Comparison of ENCODE assay signal across 12 mouse cellular contexts in genomic region chr8:125757106-125757496, GRCm38 (mm10). TPM values are rescaled to one million over a fixed set of nuclear protein-coding genes. Genes with fewer than 3 reads are reported as not detected.
DNase-seq lines count a peak whose midpoint lies in the region; ATAC-seq and TF ChIP-seq lines count a peak whose summit lies in the region.
"Had no signal": no experiment of that assay in that cellular context is flagged by ENCODE, and none has a peak within 500 bp of the region (broad histone marks: within the 10 kb centered on the region; RNA-seq: fewer than 3 reads in every experiment).

No protein-coding gene starts in this region.

- H3K9ac ChIP-seq in heart, embryonic 12.5 days, result no peak overlapping the region
- no peak overlapping the region for H3K9ac ChIP-seq in lung, embryonic 14.5 days
- no peak overlapping the region for H3K9ac ChIP-seq in embryonic facial prominence, embryonic 15.5 days
- H3K9ac ChIP-seq in limb, embryonic 14.5 days (ENCODE audit: low read depth, low read length, severe bottlenecking), result 0 out of 2 replicates have a peak overlapping the region, but pooled peaks have one; percentile 28
- H3K9ac ChIP-seq: liver, embryonic 15.5 days had no signal

- no peak for TF ChIP-seq CTCF in lung, embryonic 14.5 days (IDR thresholded peaks at IDR 0.05; ENCODE audit: low read depth)

- H3K27me3 ChIP-seq in heart, embryonic 12.5 days (replicated peaks), result no peaks in the 10 kb centered on the region; the same call in none of the 2 replicates
- no peaks in the 10 kb centered on the region for H3K27me3 ChIP-seq in lung, embryonic 14.5 days (ENCODE audit: insufficient read depth, low read length)
- H3K27me3 ChIP-seq in embryonic facial prominence, embryonic 15.5 days, result no peaks in the 10 kb centered on the region
- no peaks in the 10 kb centered on the region for H3K27me3 ChIP-seq in limb, embryonic 14.5 days (ENCODE audit: control insufficient read depth, insufficient read depth, low read length)
- H3K27me3 ChIP-seq: liver, embryonic 15.5 days had no signal

- H3K4me1 ChIP-seq in heart, embryonic 12.5 days (replicated peaks), result peaks cover 22% of the 10 kb centered on the region
- H3K4me1 ChIP-seq in lung, embryonic 14.5 days (ENCODE audit: insufficient read depth), result 0 out of 2 replicates have a peak, but pooled peaks cover 10% of the 10 kb centered on the region
- H3K4me1 ChIP-seq in embryonic facial prominence, embryonic 15.5 days, result peaks cover 10% of the 10 kb centered on the region; the same call in 1 of the 2 replicates
- H3K4me1 ChIP-seq in limb, embryonic 14.5 days (ENCODE audit: control insufficient read depth, insufficient read depth, low read length), result peaks cover 11% of the 10 kb centered on the region
- H3K4me1 ChIP-seq: liver, embryonic 15.5 days had no signal

- H3K4me2 ChIP-seq in heart, embryonic 12.5 days, result no peak overlapping the region
- no peak overlapping the region for H3K4me2 ChIP-seq in lung, embryonic 14.5 days
- no peak overlapping the region for H3K4me2 ChIP-seq in embryonic facial prominence, embryonic 15.5 days (replicated peaks)
- H3K4me2 ChIP-seq in limb, embryonic 14.5 days (replicated peaks; ENCODE audit: low read depth, low read length, severe bottlenecking), result no peak overlapping the region
- H3K4me2 ChIP-seq: liver, embryonic 15.5 days had no signal

- H3K9me3 ChIP-seq in heart, embryonic 12.5 days (replicated peaks), result no peaks in the 10 kb centered on the region
- no peaks in the 10 kb centered on the region for H3K9me3 ChIP-seq in lung, embryonic 14.5 days (ENCODE audit: low read depth, low read length)
- no peaks in the 10 kb centered on the region for H3K9me3 ChIP-seq in embryonic facial prominence, embryonic 15.5 days (replicated peaks)
- no peaks in the 10 kb centered on the region for H3K9me3 ChIP-seq in limb, embryonic 14.5 days (ENCODE audit: control insufficient read depth, low read length)
- H3K9me3 ChIP-seq: liver, embryonic 15.5 days had no signal

- H3K4me3 ChIP-seq in heart, embryonic 12.5 days, result no peak overlapping the region
- no peak overlapping the region for H3K4me3 ChIP-seq in lung, embryonic 14.5 days (ENCODE audit: low read depth, low read length)
- no peak overlapping the region for H3K4me3 ChIP-seq in embryonic facial prominence, embryonic 15.5 days (replicated peaks)
- H3K4me3 ChIP-seq in limb, embryonic 14.5 days (replicated peaks; ENCODE audit: low read length), result no peak overlapping the region
- H3K4me3 ChIP-seq: liver, embryonic 15.5 days had no signal

- WGBS in heart, embryonic 12.5 days, result 23% methylated on average over 1 of the region's 1 CpGs
- 50% methylated on average over 1 of the region's 1 CpGs for WGBS in lung, embryonic 14.5 days
- 70% methylated on average over 1 of the region's 1 CpGs for WGBS in embryonic facial prominence, embryonic 15.5 days
- 89% methylated on average over 1 of the region's 1 CpGs for WGBS in limb, embryonic 14.5 days

- TF ChIP-seq POLR2A in limb, embryonic 14.5 days (IDR thresholded peaks at IDR 0.05; ENCODE audit: borderline replicate concordance, extremely low read depth, insufficient read depth, insufficient read length), result no peak

- H3K36me3 ChIP-seq in heart, embryonic 12.5 days, result no peaks in the 10 kb centered on the region
- no peaks in the 10 kb centered on the region for H3K36me3 ChIP-seq in lung, embryonic 14.5 days (ENCODE audit: insufficient read depth)
- no peaks in the 10 kb centered on the region for H3K36me3 ChIP-seq in embryonic facial prominence, embryonic 15.5 days
- no peaks in the 10 kb centered on the region for H3K36me3 ChIP-seq in limb, embryonic 14.5 days (ENCODE audit: control insufficient read depth, insufficient read depth, low read length)
- H3K36me3 ChIP-seq: liver, embryonic 15.5 days had no signal

- 0 out of 2 replicates have a peak, but pooled peaks have one; percentile 33 for ATAC-seq in heart, embryonic 12.5 days (ENCODE audit: insufficient number of reproducible peaks, low FRiP score)
- ATAC-seq in lung, embryonic 14.5 days (ENCODE audit: insufficient read depth), result peak; percentile 40; the same call in 1 of the 2 replicates
- peak; percentile 1; the same call in 1 of the 2 replicates for ATAC-seq in embryonic facial prominence, embryonic 15.5 days (ENCODE audit: insufficient number of reproducible peaks, low FRiP score, low TSS enrichment, low read depth)
- ATAC-seq in limb, embryonic 14.5 days (ENCODE audit: low FRiP score, low read depth), result no peak
- no peak for ATAC-seq in monocyte, adult 5-6 weeks (replicated peaks; ENCODE audit: insufficient number of reproducible peaks, low FRiP score, low TSS enrichment, poor library complexity, severe bottlenecking)

- peak overlapping the region; percentile 10; the same call in 1 of the 2 replicates for H3K27ac ChIP-seq in heart, embryonic 12.5 days (ENCODE audit: poor library complexity, severe bottlenecking)
- H3K27ac ChIP-seq in lung, embryonic 14.5 days (ENCODE audit: low read depth), result no peak overlapping the region
- H3K27ac ChIP-seq in embryonic facial prominence, embryonic 15.5 days (replicated peaks), result no peak overlapping the region
- H3K27ac ChIP-seq in limb, embryonic 14.5 days (replicated peaks; ENCODE audit: low read depth, low read length), result peak overlapping the region; percentile 1; the same call in 1 of the 2 replicates
- H3K27ac ChIP-seq: liver, embryonic 15.5 days had no signal

- DNase-seq in heart, adult 11 months, result no peak
- peak; percentile 37 for DNase-seq in lung, embryonic 14.5 days
- no peak for DNase-seq in lung, postnatal 4 days
- DNase-seq in limb, embryonic 14.5 days (ENCODE audit: low spot score), result no peak
- DNase-seq in thymus, postnatal 10 days (ENCODE audit: low spot score in 2 of 2), result no peak
- DNase-seq: adrenal gland, postnatal 25 days; kidney, adult 2 months; layer of hippocampus, postnatal 36 days had no signal

RNA-seq across cellular contexts. Expression of gene Ntpcr, which starts 27.3 kb away (rescaled TPM):
- polyA plus RNA-seq in heart, embryonic 12.5 days (2016; fragmentation: Nextera tagmentation; extraction: Ambion mirVana), result 24.5 and 25.3 TPM in 2 replicates
- 33.0 TPM in 2 replicates for polyA plus RNA-seq in lung, embryonic 14.5 days (2014; fragmentation: Nextera tagmentation; extraction: Ambion mirVana)
- 35.6 and 42.6 TPM in 2 replicates for polyA plus RNA-seq in embryonic facial prominence, embryonic 15.5 days (2015; fragmentation: Nextera tagmentation; extraction: Ambion mirVana)
- polyA plus RNA-seq in limb, embryonic 14.5 days (2012; rRNA removed), result 39.0 TPM in 2 replicates
- 39.7 and 45.3 TPM in 2 replicates for polyA plus RNA-seq in limb, embryonic 14.5 days (2014; fragmentation: Nextera tagmentation; extraction: Ambion mirVana)
- total RNA-seq in monocyte, adult 5-6 weeks (2017), result 11.4 to 17.3 TPM (median 12.7 TPM) in 3 replicates

Comparison
In these comparisons a context has a peak if more than half of its experiments do, and no peak if none do; other contexts are left out.
1. ATAC-seq: peak in heart, embryonic 12.5 days (single experiment), lung, embryonic 14.5 days (single experiment) and embryonic facial prominence, embryonic 15.5 days (single experiment); none in limb, embryonic 14.5 days (single experiment) and monocyte, adult 5-6 weeks (single experiment).
2. H3K27ac ChIP-seq: peak in heart, embryonic 12.5 days (single experiment) and limb, embryonic 14.5 days (single experiment); none in lung, embryonic 14.5 days (single experiment) and embryonic facial prominence, embryonic 15.5 days (single experiment).